Mouse (Mus musculus): Measurements from ENCODE around the gene Itih5. TPM values are rescaled to one million over a fixed set of nuclear protein-coding genes. Genes with fewer than 3 reads are reported as not detected.

Gene Itih5
- polyA plus RNA-seq, 1 experiment from 2014 or later: 2.4 TPM

DNA sequence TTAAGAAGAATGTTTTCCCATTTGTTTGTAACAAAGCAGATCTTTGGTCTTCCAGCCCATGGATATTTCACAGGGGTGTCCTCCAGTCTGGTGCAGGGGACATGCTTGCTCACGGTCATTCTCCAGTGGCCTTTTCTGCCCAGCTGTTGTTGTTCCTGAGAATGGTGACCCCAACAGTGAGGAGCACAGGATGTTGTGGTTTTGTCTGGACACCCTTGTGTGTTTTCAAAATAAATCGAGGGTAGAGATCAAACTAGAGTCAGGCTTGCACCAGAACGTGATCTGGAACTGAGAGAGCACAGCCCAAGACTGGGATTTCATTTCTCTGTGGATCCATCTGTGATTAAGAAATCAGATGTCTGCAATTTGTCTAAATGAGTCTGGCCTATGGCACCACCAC is 40.2 kb downstream of the Itih5 start:
- Histone ChIP-seq H3K4me3 (no peak overlapping the region), H3K4me2 (no peak overlapping the region), H3K27ac (no peak overlapping the region), H3K36me3 (ENCODE audit: poor library complexity, severe bottlenecking) (no peaks in the 10 kb centered on the region), H3K4me1 (no peaks in the 10 kb centered on the region), H3K27me3 (no peaks in the 10 kb centered on the region), H3K9me3 (replicated peaks) (no peaks in the 10 kb centered on the region), H3K9ac (no peak overlapping the region)
- 73% methylated on average over 3 of the region's 3 CpGs for whole genome bisulfite sequencing
- ATAC-seq: no peak

- H3K27me3 ChIP-seq: no peaks in the 10 kb centered on the region
- H3K4me2 ChIP-seq: no peak overlapping the region
- 70% methylated on average over 3 of the region's 3 CpGs for WGBS
- ATAC-seq: no peak
- H3K9me3 ChIP-seq (replicated peaks): no peaks in the 10 kb centered on the region
- no peaks in the 10 kb centered on the region for H3K36me3 ChIP-seq (ENCODE audit: poor library complexity, severe bottlenecking)
- no peaks in the 10 kb centered on the region for H3K4me1 ChIP-seq
- no peak overlapping the region for H3K9ac ChIP-seq
- H3K4me3 ChIP-seq: no peak overlapping the region
- no peak overlapping the region for H3K27ac ChIP-seq
These were observed 41.8 kb downstream of the Itih5 start for GRCm38 (mm10) chr2:10195162-10195561.

GRCm38 (mm10) chr2:10199326-10199725 is 46.0 kb downstream of the Itih5 start:
- Histone ChIP-seq H3K36me3 (ENCODE audit: poor library complexity, severe bottlenecking) (no peaks in the 10 kb centered on the region), H3K27me3 (no peaks in the 10 kb centered on the region), H3K9ac (no peak overlapping the region), H3K27ac (no peak overlapping the region), H3K4me1 (no peaks in the 10 kb centered on the region), H3K4me3 (no peak overlapping the region), H3K4me2 (no peak overlapping the region), H3K9me3 (replicated peaks) (no peaks in the 10 kb centered on the region)
- WGBS: 87% methylated on average over 2 of the region's 2 CpGs
- no peak for ATAC-seq

- Histone ChIP-seq H3K4me2 (no peak overlapping the region), H3K4me3 (no peak overlapping the region), H3K27me3 (no peaks in the 10 kb centered on the region), H3K4me1 (no peaks in the 10 kb centered on the region), H3K9ac (no peak overlapping the region), H3K36me3 (ENCODE audit: poor library complexity, severe bottlenecking) (no peaks in the 10 kb centered on the region), H3K9me3 (replicated peaks) (no peaks in the 10 kb centered on the region), H3K27ac (no peak overlapping the region)
- WGBS: 68% methylated on average over 3 of the region's 3 CpGs
- ATAC-seq: no peak
These were observed 47.4 kb downstream of the Itih5 start for GRCm38 (mm10) chr2:10200736-10201285.

GRCm38 (mm10) chr2:10204301-10204700 is 50.9 kb downstream of the Itih5 start:
- ATAC-seq: no peak

DNA sequence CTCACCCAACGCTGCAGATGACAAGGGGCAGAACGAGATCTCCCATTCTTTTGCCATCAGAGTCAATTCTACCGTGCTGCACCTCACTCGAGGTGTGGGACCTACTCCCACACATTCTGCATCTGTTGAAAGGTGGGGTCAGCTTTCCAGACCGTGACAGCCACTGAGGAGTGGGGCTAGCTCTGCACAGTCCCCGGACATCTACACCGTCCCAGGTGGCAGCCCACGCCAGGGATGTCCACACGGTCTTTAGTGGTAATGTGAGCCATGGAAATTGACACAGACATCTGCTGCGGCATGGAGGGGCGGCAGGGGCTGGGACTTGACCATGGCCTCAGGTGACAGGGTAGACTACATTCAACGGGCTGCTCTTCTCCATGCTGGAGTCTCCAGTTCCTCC is 60.1 kb downstream of the Itih5 start:
- Histone ChIP-seq H3K4me3 (no peak overlapping the region), H3K36me3 (ENCODE audit: poor library complexity, severe bottlenecking) (no peaks in the 10 kb centered on the region), H3K4me2 (no peak overlapping the region), H3K9ac (no peak overlapping the region), H3K4me1 (peaks cover 14% of the 10 kb centered on the region), H3K27ac (no peak overlapping the region), H3K27me3 (no peaks in the 10 kb centered on the region), H3K9me3 (replicated peaks) (no peaks in the 10 kb centered on the region)
- WGBS: 91% methylated on average over 12 of the region's 12 CpGs
- no peak for ATAC-seq

More at GRCm38 (mm10) chr2:10204301-10204700, 50.9 kb downstream of the Itih5 start:
- no peaks in the 10 kb centered on the region for H3K27me3 ChIP-seq
- H3K4me2 ChIP-seq: no peak overlapping the region
- no peak overlapping the region for H3K4me3 ChIP-seq
- no peaks in the 10 kb centered on the region for H3K36me3 ChIP-seq (ENCODE audit: poor library complexity, severe bottlenecking)
- H3K27ac ChIP-seq: no peak overlapping the region
- H3K9me3 ChIP-seq (replicated peaks): no peaks in the 10 kb centered on the region
- 74% methylated on average over 3 of the region's 3 CpGs for WGBS
- no peaks in the 10 kb centered on the region for H3K4me1 ChIP-seq
- no peak overlapping the region for H3K9ac ChIP-seq

DNA sequence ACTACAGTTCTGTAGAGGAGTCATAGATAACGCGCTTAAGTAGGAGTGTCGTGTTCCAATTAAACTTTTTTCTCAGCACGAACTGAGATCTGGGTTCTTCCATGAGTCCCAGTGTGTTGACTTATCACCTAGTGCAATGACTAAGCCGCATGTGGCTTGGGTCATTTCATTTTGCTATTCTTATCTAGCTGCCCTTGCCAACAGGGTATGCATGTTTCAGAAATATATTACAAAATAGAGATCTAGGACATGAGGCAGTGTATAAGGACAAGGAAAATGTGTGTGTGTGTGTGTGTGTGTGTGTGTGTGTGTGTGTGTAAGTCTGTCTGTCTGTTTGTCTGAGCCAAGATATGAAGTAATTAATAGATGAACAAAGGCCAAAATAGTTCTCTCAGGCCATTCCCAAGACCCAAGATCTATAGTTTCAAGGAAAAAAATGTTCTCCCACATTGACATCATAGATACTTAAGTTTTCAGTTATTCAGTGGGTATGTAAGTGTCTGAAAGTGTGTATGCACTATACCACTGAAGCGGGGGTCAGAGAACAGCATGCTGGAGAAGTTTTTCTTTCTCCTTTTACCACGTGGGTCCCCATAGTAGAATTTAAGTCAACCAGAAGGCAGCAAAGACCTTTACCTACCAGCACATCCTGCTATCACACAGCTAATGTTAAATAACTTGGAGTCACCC is 62.6 kb downstream of the Itih5 start:
- Histone ChIP-seq H3K4me1 (peaks cover 14% of the 10 kb centered on the region), H3K4me3 (no peak overlapping the region), H3K4me2 (no peak overlapping the region), H3K36me3 (ENCODE audit: poor library complexity, severe bottlenecking) (no peaks in the 10 kb centered on the region), H3K9me3 (replicated peaks) (no peaks in the 10 kb centered on the region), H3K27ac (0 out of 2 replicates have a peak overlapping the region, but pooled peaks have one; percentile 37), H3K27me3 (no peaks in the 10 kb centered on the region), H3K9ac (no peak overlapping the region)
- ATAC-seq: no peak
- WGBS: 74% methylated on average over 7 of the region's 7 CpGs

GRCm38 (mm10) chr2:10216566-10217247 is 63.3 kb downstream of the Itih5 start:
- ATAC-seq: peak; percentile 91
- Histone ChIP-seq H3K9ac (no peak overlapping the region), H3K36me3 (ENCODE audit: poor library complexity, severe bottlenecking) (no peaks in the 10 kb centered on the region), H3K4me3 (no peak overlapping the region), H3K4me2 (no peak overlapping the region), H3K27ac (peak overlapping the region; percentile 15; the same call in 1 of the 2 replicates), H3K4me1 (peaks cover 14% of the 10 kb centered on the region), H3K27me3 (no peaks in the 10 kb centered on the region), H3K9me3 (replicated peaks) (no peaks in the 10 kb centered on the region)
- WGBS: 29% methylated on average over 7 of the region's 7 CpGs

DNA sequence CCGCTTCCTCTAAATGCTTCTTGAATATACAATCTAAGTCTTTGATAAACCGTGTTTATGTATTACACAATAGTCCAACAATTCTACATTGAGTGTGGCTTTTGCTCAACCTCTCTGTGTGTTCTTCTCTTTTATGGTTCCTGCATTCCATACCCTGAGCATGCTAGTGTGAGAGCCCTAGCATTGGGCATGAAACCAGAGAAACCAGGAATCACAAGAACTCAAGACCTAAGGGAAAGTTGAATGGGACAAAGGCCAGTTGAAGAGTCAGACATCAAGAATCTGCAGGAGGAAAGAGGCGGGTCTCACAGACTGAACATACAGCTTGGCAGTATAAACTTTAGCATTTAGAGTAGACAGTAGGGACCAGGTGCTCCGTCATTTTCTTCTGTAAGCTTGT is 68.5 kb downstream of the Itih5 start:
- H3K4me2 ChIP-seq: no peak overlapping the region
- no peaks in the 10 kb centered on the region for H3K36me3 ChIP-seq (ENCODE audit: poor library complexity, severe bottlenecking)
- 88% methylated on average over 4 of the region's 4 CpGs for WGBS

GRCm38 (mm10) chr2:10226907-10227306 is 73.5 kb downstream of the Itih5 start:
- Histone ChIP-seq H3K27ac (no peak overlapping the region), H3K36me3 (ENCODE audit: poor library complexity, severe bottlenecking) (no peaks in the 10 kb centered on the region), H3K4me2 (no peak overlapping the region), H3K9me3 (replicated peaks) (no peaks in the 10 kb centered on the region), H3K27me3 (no peaks in the 10 kb centered on the region), H3K9ac (no peak overlapping the region), H3K4me3 (no peak overlapping the region), H3K4me1 (no peaks in the 10 kb centered on the region)
- no peak for ATAC-seq
- WGBS: 98% methylated on average over 1 of the region's 1 CpGs

More for the DNA sequence above, 68.5 kb downstream of the Itih5 start:
- no peak for ATAC-seq
- no peak overlapping the region for H3K9ac ChIP-seq
- no peak overlapping the region for H3K4me3 ChIP-seq
- H3K9me3 ChIP-seq (replicated peaks): no peaks in the 10 kb centered on the region
- H3K4me1 ChIP-seq: peaks cover 4% of the 10 kb centered on the region
- no peaks in the 10 kb centered on the region for H3K27me3 ChIP-seq
- no peak overlapping the region for H3K27ac ChIP-seq

- ATAC-seq: no peak
- no peaks in the 10 kb centered on the region for H3K27me3 ChIP-seq
- H3K4me3 ChIP-seq: no peak overlapping the region
- no peak overlapping the region for H3K27ac ChIP-seq
- H3K9ac ChIP-seq: no peak overlapping the region
- H3K36me3 ChIP-seq (ENCODE audit: poor library complexity, severe bottlenecking): no peaks in the 10 kb centered on the region
- no peak overlapping the region for H3K4me2 ChIP-seq
- H3K9me3 ChIP-seq (replicated peaks): no peaks in the 10 kb centered on the region
- 73% methylated on average over 6 of the region's 6 CpGs for WGBS
- H3K4me1 ChIP-seq: no peaks in the 10 kb centered on the region
These were observed 78.6 kb downstream of the Itih5 start for GRCm38 (mm10) chr2:10231971-10232370.

- no peaks in the 10 kb centered on the region for H3K9me3 ChIP-seq (replicated peaks)
- no peak overlapping the region for H3K4me2 ChIP-seq
- H3K4me3 ChIP-seq: no peak overlapping the region
- 89% methylated on average over 2 of the region's 2 CpGs for WGBS
- no peak overlapping the region for H3K9ac ChIP-seq
- no peaks in the 10 kb centered on the region for H3K27me3 ChIP-seq
- no peak for ATAC-seq
- H3K4me1 ChIP-seq: no peaks in the 10 kb centered on the region
- no peaks in the 10 kb centered on the region for H3K36me3 ChIP-seq (ENCODE audit: poor library complexity, severe bottlenecking)
- H3K27ac ChIP-seq: no peak overlapping the region
These were observed 83.2 kb downstream of the Itih5 start for GRCm38 (mm10) chr2:10236554-10236953.

All from forebrain, embryonic 13.5 days (tissue).